ENCODE assay signal across 8 mouse cellular contexts in the genomic region with DNA sequence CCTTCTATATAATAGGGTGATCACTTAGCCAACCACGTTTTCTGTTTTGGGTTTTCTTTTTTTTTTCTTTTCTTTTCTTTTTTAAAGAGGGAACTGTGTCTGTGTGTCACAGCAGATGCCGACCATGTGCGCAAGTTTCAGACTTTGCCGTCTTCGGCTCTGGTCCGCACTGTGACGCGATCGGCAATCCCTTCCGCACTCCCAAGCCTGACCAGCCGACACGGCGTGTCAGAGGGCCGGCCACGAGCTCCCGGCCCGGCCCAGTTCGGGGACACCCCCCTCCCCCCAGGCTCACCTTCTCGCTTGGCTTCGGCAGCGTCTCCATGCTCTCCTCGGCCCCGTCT. TPM values are rescaled to one million over a fixed set of nuclear protein-coding genes. Genes with fewer than 3 reads are reported as not detected.
DNase-seq lines count a peak whose midpoint lies in the region; ATAC-seq and TF ChIP-seq lines count a peak whose summit lies in the region.

No protein-coding gene starts in this region.

- peak overlapping the region; percentile 99 for H3K4me2 ChIP-seq in heart, postnatal 0 days (ENCODE audit: low read depth, low read length)
- peak overlapping the region; percentile 98 for H3K4me2 ChIP-seq in hindbrain, embryonic 15.5 days
- peak overlapping the region; percentile 92 for H3K4me2 ChIP-seq in midbrain, embryonic 14.5 days (ENCODE audit: low read length)

- peak overlapping the region; percentile 88 for H3K4me3 ChIP-seq in heart, postnatal 0 days (ENCODE audit: low read depth, low read length)
- peak overlapping the region; percentile 93 for H3K4me3 ChIP-seq in brown adipose tissue, adult 24 weeks (ENCODE audit: insufficient read depth, low read depth, low read length)
- H3K4me3 ChIP-seq in hindbrain, embryonic 15.5 days = peak overlapping the region; percentile 98
- peak overlapping the region; percentile 91 for H3K4me3 ChIP-seq in midbrain, embryonic 14.5 days (replicated peaks; ENCODE audit: low read depth, low read length)

- H3K36me3 ChIP-seq in heart, postnatal 0 days (replicated peaks; ENCODE audit: control insufficient read depth, insufficient read depth, low read length) = peaks cover 18% of the 10 kb centered on the region
- peaks cover 18% of the 10 kb centered on the region; the same call in 1 of the 2 replicates for H3K36me3 ChIP-seq in hindbrain, embryonic 15.5 days
- peaks cover 19% of the 10 kb centered on the region for H3K36me3 ChIP-seq in midbrain, embryonic 14.5 days (ENCODE audit: control insufficient read depth, insufficient read depth, low read length)

- H3K9me3 ChIP-seq in heart, postnatal 0 days (replicated peaks; ENCODE audit: control insufficient read depth, low read length) = no peaks in the 10 kb centered on the region
- no peaks in the 10 kb centered on the region for H3K9me3 ChIP-seq in hindbrain, embryonic 15.5 days
- no peaks in the 10 kb centered on the region for H3K9me3 ChIP-seq in midbrain, embryonic 14.5 days (ENCODE audit: control insufficient read depth, low read length)

- peak; percentile 65 for ATAC-seq in heart, postnatal 0 days (ENCODE audit: insufficient read depth, low read depth)
- ATAC-seq in hindbrain, embryonic 15.5 days (ENCODE audit: low FRiP score, low read depth) = peak; percentile 63
- peak; percentile 79 for ATAC-seq in midbrain, embryonic 14.5 days (ENCODE audit: low FRiP score, low TSS enrichment)

- 0% methylated on average over 23 of the region's 23 CpGs for WGBS in heart, postnatal 0 days
- WGBS in hindbrain, embryonic 15.5 days = under 1% methylated on average over 23 of the region's 23 CpGs
- 0% methylated on average over 23 of the region's 23 CpGs for WGBS in midbrain, embryonic 14.5 days

- TF ChIP-seq CTCF in heart, postnatal 0 days (IDR thresholded peaks at IDR 0.05; ENCODE audit: low read depth) = no peak

- no peak for TF ChIP-seq EP300 in heart, postnatal 0 days (IDR thresholded peaks at IDR 0.05; ENCODE audit: low read depth)

- H3K9ac ChIP-seq in heart, postnatal 0 days (replicated peaks; ENCODE audit: low read depth, low read length) = peak overlapping the region; percentile 64
- H3K9ac ChIP-seq in hindbrain, embryonic 15.5 days = peak overlapping the region; percentile 89
- peak overlapping the region; percentile 72 for H3K9ac ChIP-seq in midbrain, embryonic 14.5 days (replicated peaks; ENCODE audit: low read length)

- no peaks in the 10 kb centered on the region for H3K27me3 ChIP-seq in heart, postnatal 0 days (ENCODE audit: control insufficient read depth, insufficient read depth, low read length)
- H3K27me3 ChIP-seq in hindbrain, embryonic 15.5 days = no peaks in the 10 kb centered on the region
- H3K27me3 ChIP-seq in midbrain, embryonic 14.5 days (ENCODE audit: control insufficient read depth, insufficient read depth, low read length) = no peaks in the 10 kb centered on the region

- intact Hi-C loops in left cerebral cortex, postnatal 10 days (cut with DNase I) = no loop called here

- peak overlapping the region; percentile 87 for H3K27ac ChIP-seq in heart, postnatal 0 days (ENCODE audit: low read depth)
- peak overlapping the region; percentile 83 for H3K27ac ChIP-seq in brown adipose tissue, adult 24 weeks (replicated peaks; ENCODE audit: low read depth, low read length)
- H3K27ac ChIP-seq in hindbrain, embryonic 15.5 days (replicated peaks) = peak overlapping the region; percentile 87
- H3K27ac ChIP-seq in midbrain, embryonic 14.5 days (replicated peaks; ENCODE audit: low read depth, low read length) = peak overlapping the region; percentile 74; the same call in 1 of the 2 replicates

- peak; percentile 26 for DNase-seq in heart, postnatal 0 days (ENCODE audit: low spot score)
- DNase-seq in heart, adult 18-20 months = no peak
- DNase-seq in midbrain, embryonic 14.5 days = no peak
- DNase-seq in left cerebral cortex, postnatal 10 days (ENCODE audit: extremely low spot score in 1 of 2, low spot score in 2 of 2) = no peak
- DNase-seq in urinary bladder, postnatal 36 days (ENCODE audit: low spot score in 2 of 2) = no peak
- no peak for DNase-seq in cerebellum, adult 9-11 months

- H3K4me1 ChIP-seq in heart, postnatal 0 days (ENCODE audit: control insufficient read depth, insufficient read depth) = peaks cover 5% of the 10 kb centered on the region; the same call in 1 of the 2 replicates
- H3K4me1 ChIP-seq in brown adipose tissue, adult 24 weeks (ENCODE audit: control insufficient read depth, insufficient read depth, insufficient read length, low read length) = peaks cover 2% of the 10 kb centered on the region; the same call in 1 of the 2 replicates
- H3K4me1 ChIP-seq in hindbrain, embryonic 15.5 days (replicated peaks) = peaks cover 21% of the 10 kb centered on the region
- peaks cover 13% of the 10 kb centered on the region for H3K4me1 ChIP-seq in midbrain, embryonic 14.5 days (ENCODE audit: control insufficient read depth, insufficient read depth, low read length)

RNA-seq across cellular contexts. Expression of gene Ddx21, which starts 0.3 kb away (rescaled TPM):
- 11.4 and 12.1 TPM in 2 replicates for total RNA-seq in heart, postnatal 0 days (2014; rRNA removed; ENCODE audit: low replicate concordance)
- 7.2 and 8.8 TPM in 2 replicates for polyA plus RNA-seq in heart, postnatal 0 days (2015; fragmentation: Nextera tagmentation; extraction: Ambion mirVana)
- total RNA-seq in heart, adult 18-20 months (2021) = 10 to 100 TPM; 30.9 to 31.8 TPM
- polyA plus RNA-seq in brown adipose tissue, adult 24 weeks (2012; ENCODE audit: insufficient read depth, insufficient read length, missing spikeins) = 18.9 TPM in 2 replicates
- polyA plus RNA-seq in hindbrain, embryonic 15.5 days (2015; fragmentation: Nextera tagmentation; extraction: Ambion mirVana) = 12.4 and 12.9 TPM in 2 replicates
- 16.8 and 23.7 TPM in 2 replicates for polyA plus RNA-seq in midbrain, embryonic 14.5 days (2014; fragmentation: Nextera tagmentation; extraction: Ambion mirVana)
- total RNA-seq in left cerebral cortex, postnatal 10 days (2021) = 10 to 100 TPM; 29.5 to 30.6 TPM

RNA-seq across cellular contexts. Expression of gene Kif1bp, which starts 23.5 kb away (rescaled TPM):
- total RNA-seq in heart, postnatal 0 days (2014; rRNA removed; ENCODE audit: low replicate concordance) = 28.2 and 36.9 TPM in 2 replicates
- polyA plus RNA-seq in heart, postnatal 0 days (2015; fragmentation: Nextera tagmentation; extraction: Ambion mirVana) = 23.6 and 23.9 TPM in 2 replicates
- 10 to 100 TPM; 43.9 to 44.2 TPM for total RNA-seq in heart, adult 18-20 months (2021)
- polyA plus RNA-seq in brown adipose tissue, adult 24 weeks (2012; ENCODE audit: insufficient read depth, insufficient read length, missing spikeins) = 23.4 and 26.4 TPM in 2 replicates
- 73.3 and 77.9 TPM in 2 replicates for polyA plus RNA-seq in hindbrain, embryonic 15.5 days (2015; fragmentation: Nextera tagmentation; extraction: Ambion mirVana)
- 75.3 and 85.3 TPM in 2 replicates for polyA plus RNA-seq in midbrain, embryonic 14.5 days (2014; fragmentation: Nextera tagmentation; extraction: Ambion mirVana)
- 100 to 1,000 TPM; 140 to 143 TPM for total RNA-seq in left cerebral cortex, postnatal 10 days (2021)

RNA-seq across cellular contexts. Expression of gene Ddx50, which starts 49.2 kb away (rescaled TPM):
- total RNA-seq in heart, postnatal 0 days (2014; rRNA removed; ENCODE audit: low replicate concordance) = 40.2 and 56.5 TPM in 2 replicates
- 79.0 and 79.4 TPM in 2 replicates for polyA plus RNA-seq in heart, postnatal 0 days (2015; fragmentation: Nextera tagmentation; extraction: Ambion mirVana)
- 10 to 100 TPM; 46.8 to 51.0 TPM for total RNA-seq in heart, adult 18-20 months (2021)
- 79.1 and 95.4 TPM in 2 replicates for polyA plus RNA-seq in brown adipose tissue, adult 24 weeks (2012; ENCODE audit: insufficient read depth, insufficient read length, missing spikeins)
- polyA plus RNA-seq in hindbrain, embryonic 15.5 days (2015; fragmentation: Nextera tagmentation; extraction: Ambion mirVana) = 82.8 and 83.0 TPM in 2 replicates
- polyA plus RNA-seq in midbrain, embryonic 14.5 days (2014; fragmentation: Nextera tagmentation; extraction: Ambion mirVana) = 81.5 and 103 TPM in 2 replicates
- total RNA-seq in left cerebral cortex, postnatal 10 days (2021) = 10 to 100 TPM; 85.1 to 92.5 TPM
